Mouse (Mus musculus) hindbrain, embryonic 14.5 days (tissue): ENCODE results near the gene Zfp423. TPM values are rescaled to one million over a fixed set of nuclear protein-coding genes. Genes with fewer than 3 reads are reported as not detected.

Source experiments
- ATAC-seq: fragments of 200-750 bp; cut with Nextera tagmentation; 2 replicates; pipeline ENCODE4 v1.8.0; 2017; ENCODE audit warnings: moderate number of reproducible peaks, mild to moderate bottlenecking, moderate TSS enrichment, moderate library complexity; ENCODE audit not compliant: low FRiP score
- DNase-seq: peaks from one replicate; pipeline ENCODE4 v3.0.0-alpha.2; 2015; ENCODE audit warnings: low spot score
- H3K27ac ChIP-seq: fragments of 300-500 bp; sonication (generic); 2 replicates; pipeline ENCODE4 v1.5.1; 2014; ENCODE audit warnings: mild to moderate bottlenecking, moderate library complexity
- H3K27me3 ChIP-seq: fragments of 300-500 bp; sonication (generic); 2 replicates; pipeline ENCODE4 v1.6.1; 2014; ENCODE audit warnings: mild to moderate bottlenecking, low read length, mixed read lengths; ENCODE audit not compliant: control insufficient read depth, insufficient read depth
- H3K36me3 ChIP-seq: fragments of 300-500 bp; sonication (generic); replicated peaks from 2 replicates; pipeline ENCODE4 v1.6.1; 2014; ENCODE audit not compliant: control insufficient read depth, insufficient read depth
- H3K4me1 ChIP-seq: fragments of 300-500 bp; sonication (generic); replicated peaks from 2 replicates; pipeline ENCODE4 v1.6.1; 2014; ENCODE audit warnings: antibody characterized with exemption, low read length, mixed read lengths; ENCODE audit not compliant: control insufficient read depth, insufficient read depth
- H3K4me2 ChIP-seq: fragments of 300-500 bp; sonication (generic); replicated peaks from 2 replicates; pipeline ENCODE4 v1.6.1; 2014; ENCODE audit warnings: mild to moderate bottlenecking, moderate library complexity
- H3K4me3 ChIP-seq: fragments of 300-500 bp; sonication (generic); replicated peaks from 2 replicates; pipeline ENCODE4 v1.5.1; 2014; ENCODE audit warnings: mild to moderate bottlenecking, low read length
- H3K9ac ChIP-seq: fragments of 300-500 bp; sonication (generic); 2 replicates; pipeline ENCODE4 v1.6.1; 2014
- H3K9me3 ChIP-seq: fragments of 300-500 bp; sonication (generic); 2 replicates; pipeline ENCODE4 v1.6.1; 2016; ENCODE audit warnings: low read length; ENCODE audit not compliant: control insufficient read depth
- WGBS: fragments of 180-500 bp; shearing (Covaris S2); extraction: QIAGEN DNeasy Blood & Tissue Kit; methylation state at CpG from one replicate; pipeline ENCODE4 v1.1.7; 2014; 5-methylcytosine and 5-hydroxymethylcytosine counted together
- polyA plus RNA-seq: library from polyadenylated mRNA; unstranded; fragments of >200 nt; fragmentation: Nextera tagmentation; extraction: Ambion mirVana; gene quantifications from 2 replicates; pipeline ENCODE4 v1.2.1, GENCODE M21; 2014

The Zfp423 gene
- polyA plus RNA-seq, 1 experiment from 2014 or later = 42.3 TPM

DNA sequence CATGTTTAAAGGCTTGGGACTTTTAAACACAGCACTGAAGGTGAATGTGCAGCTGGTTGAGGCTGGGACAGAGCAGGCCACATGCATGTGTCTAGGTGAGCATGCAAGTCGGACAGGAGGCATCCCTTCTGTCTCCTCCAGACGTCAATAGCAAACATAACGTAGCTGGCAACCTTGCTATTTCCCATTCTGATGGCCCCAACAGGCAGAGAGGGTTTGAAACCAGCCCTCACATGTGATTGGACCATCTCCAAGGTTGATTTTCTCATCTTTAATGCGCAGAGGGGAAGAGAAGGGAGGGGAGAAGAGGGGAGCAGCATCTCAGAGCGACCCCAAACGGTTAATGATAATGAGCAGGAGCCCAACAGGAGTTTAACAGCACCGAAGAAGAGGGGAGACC, 123.5 kb downstream of the Zfp423 start:
- H3K27ac ChIP-seq = peak overlapping the region; percentile 71
- no peaks in the 10 kb centered on the region for H3K36me3 ChIP-seq
- no peak overlapping the region for H3K9ac ChIP-seq
- 3% methylated on average over 7 of the region's 7 CpGs for WGBS
- no peaks in the 10 kb centered on the region for H3K27me3 ChIP-seq
- H3K9me3 ChIP-seq = no peaks in the 10 kb centered on the region
- DNase-seq (no peak), ATAC-seq (no peak)
- H3K4me3 ChIP-seq = no peak overlapping the region
- H3K4me2 ChIP-seq = 0 out of 2 replicates have a peak overlapping the region, but pooled peaks have one; percentile 15
- H3K4me1 ChIP-seq = peaks cover 77% of the 10 kb centered on the region

DNA sequence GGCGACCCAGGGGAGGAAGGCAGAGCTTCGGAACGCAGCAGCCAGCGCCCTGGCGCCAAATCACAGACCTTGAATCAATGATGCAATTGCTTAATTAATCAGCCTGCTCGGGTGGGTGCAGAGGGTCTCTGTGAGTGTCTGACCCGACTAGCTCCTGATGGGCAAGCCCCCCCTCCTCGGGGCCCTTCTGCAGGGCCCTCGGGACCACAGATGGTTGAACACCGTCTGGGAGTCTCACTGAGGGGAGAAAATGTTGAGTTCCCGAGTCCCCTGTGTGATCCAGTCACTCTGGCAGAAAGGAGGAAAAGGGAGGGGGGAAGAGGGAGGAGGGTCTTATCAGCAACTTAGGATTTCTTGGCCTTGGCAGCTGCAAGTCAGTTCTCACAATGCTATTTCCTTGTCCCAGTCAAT, 124.0 kb downstream of the Zfp423 start:
- H3K27ac ChIP-seq = peak overlapping the region; percentile 71
- 2% methylated on average over 11 of the region's 11 CpGs for WGBS
- no peaks in the 10 kb centered on the region for H3K36me3 ChIP-seq
- H3K4me1 ChIP-seq = peaks cover 82% of the 10 kb centered on the region
- peak overlapping the region; percentile 37 for H3K9ac ChIP-seq
- ATAC-seq = no peak
- H3K4me2 ChIP-seq = peak overlapping the region; percentile 25; the same call in 1 of the 2 replicates
- H3K9me3 ChIP-seq = no peaks in the 10 kb centered on the region
- H3K27me3 ChIP-seq = no peaks in the 10 kb centered on the region
- no peak for DNase-seq
- H3K4me3 ChIP-seq = no peak overlapping the region

DNA sequence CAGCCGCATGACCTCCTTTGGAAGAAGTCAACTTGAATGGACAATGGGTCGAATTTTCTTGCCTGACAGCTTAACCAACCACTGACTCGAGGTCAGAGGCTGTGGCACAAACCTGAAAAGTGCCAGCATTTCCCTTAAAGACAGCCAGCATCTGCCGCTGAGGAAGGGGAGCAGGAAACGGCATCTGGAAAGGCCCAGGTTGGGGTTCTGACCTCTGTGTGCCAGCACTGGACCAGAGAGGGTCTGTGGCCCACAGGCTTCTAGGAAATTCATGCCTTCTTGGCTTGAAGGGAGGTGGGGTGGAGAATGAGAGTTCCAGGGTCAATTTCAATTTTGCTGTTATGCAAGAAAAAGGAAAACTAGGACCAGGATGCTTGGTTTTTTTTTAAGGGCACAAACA, 124.7 kb downstream of the Zfp423 start:
- WGBS = 12% methylated on average over 5 of the region's 5 CpGs

GRCm38 (mm10) chr8:87833841-87834620, 125.4 kb downstream of the Zfp423 start:
- Histone ChIP-seq H3K4me1 (peaks cover 85% of the 10 kb centered on the region), H3K27ac (peak overlapping the region; percentile 71), H3K4me2 (peak overlapping the region; percentile 21), H3K27me3 (no peaks in the 10 kb centered on the region), H3K4me3 (no peak overlapping the region), H3K9me3 (no peaks in the 10 kb centered on the region), H3K9ac (peak overlapping the region; percentile 18; the same call in 1 of the 2 replicates), H3K36me3 (no peaks in the 10 kb centered on the region)
- WGBS = 18% methylated on average over 12 of the region's 12 CpGs
- DNase-seq = peak; percentile 63
- ATAC-seq = no peak

More for the DNA sequence above, 124.7 kb downstream of the Zfp423 start:
- Histone ChIP-seq H3K4me2 (no peak overlapping the region), H3K4me3 (no peak overlapping the region), H3K9ac (peak overlapping the region; percentile 37; the same call in 1 of the 2 replicates), H3K4me1 (peaks cover 85% of the 10 kb centered on the region), H3K36me3 (no peaks in the 10 kb centered on the region), H3K27ac (peak overlapping the region; percentile 71), H3K27me3 (no peaks in the 10 kb centered on the region), H3K9me3 (no peaks in the 10 kb centered on the region)
- DNase-seq (no peak), ATAC-seq (no peak)

GRCm38 (mm10) chr8:87833339-87833738, 126.1 kb downstream of the Zfp423 start:
- 0 out of 2 replicates have a peak, but pooled peaks have one; percentile 12 for ATAC-seq
- no peak overlapping the region for H3K4me2 ChIP-seq
- H3K27me3 ChIP-seq = no peaks in the 10 kb centered on the region
- peaks cover 82% of the 10 kb centered on the region for H3K4me1 ChIP-seq
- no peaks in the 10 kb centered on the region for H3K9me3 ChIP-seq
- peak overlapping the region; percentile 71 for H3K27ac ChIP-seq
- H3K4me3 ChIP-seq = no peak overlapping the region
- WGBS = 18% methylated on average over 13 of the region's 13 CpGs
- no peaks in the 10 kb centered on the region for H3K36me3 ChIP-seq
- H3K9ac ChIP-seq = peak overlapping the region; percentile 55
- DNase-seq = no peak

GRCm38 (mm10) chr8:87832381-87833325, 126.7 kb downstream of the Zfp423 start:
- no peak for ATAC-seq

GRCm38 (mm10) chr8:87831567-87831966, 127.8 kb downstream of the Zfp423 start:
- ATAC-seq (peak; percentile 29; the same call in 1 of the 2 replicates), DNase-seq (no peak)
- no peaks in the 10 kb centered on the region for H3K9me3 ChIP-seq
- H3K4me2 ChIP-seq = no peak overlapping the region
- peaks cover 64% of the 10 kb centered on the region for H3K4me1 ChIP-seq
- H3K27me3 ChIP-seq = no peaks in the 10 kb centered on the region
- H3K36me3 ChIP-seq = no peaks in the 10 kb centered on the region
- H3K9ac ChIP-seq = peak overlapping the region; percentile 5; the same call in 1 of the 2 replicates
- 2% methylated on average over 4 of the region's 5 CpGs for WGBS
- H3K27ac ChIP-seq = peak overlapping the region; percentile 71
- no peak overlapping the region for H3K4me3 ChIP-seq

More at GRCm38 (mm10) chr8:87832381-87833325, 126.7 kb downstream of the Zfp423 start:
- Histone ChIP-seq H3K4me1 (peaks cover 75% of the 10 kb centered on the region), H3K36me3 (no peaks in the 10 kb centered on the region), H3K4me2 (no peak overlapping the region), H3K4me3 (no peak overlapping the region), H3K9ac (peak overlapping the region; percentile 55), H3K27me3 (no peaks in the 10 kb centered on the region), H3K9me3 (no peaks in the 10 kb centered on the region), H3K27ac (peak overlapping the region; percentile 71)
- WGBS = 15% methylated on average over 23 of the region's 23 CpGs
- no peak for DNase-seq

DNA sequence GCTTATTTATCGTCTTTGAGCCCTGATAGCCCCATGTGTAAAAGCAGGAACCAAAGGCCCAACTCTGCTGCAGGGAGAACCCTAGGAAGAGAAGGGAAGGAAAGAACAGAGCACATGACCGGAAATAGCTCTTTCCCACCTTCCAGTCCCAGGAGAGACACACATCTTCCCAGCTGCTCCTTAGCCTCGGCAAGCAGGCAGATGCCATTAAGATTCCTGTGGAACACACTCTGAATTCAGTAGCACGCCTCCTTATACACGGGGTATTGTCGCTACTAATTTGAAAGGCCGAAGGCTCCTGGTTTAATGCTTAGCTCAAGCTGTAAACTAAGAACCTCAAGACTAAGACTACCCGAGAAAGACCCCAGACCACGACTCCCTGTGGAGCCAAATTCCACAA, 128.3 kb downstream of the Zfp423 start:
- no peak overlapping the region for H3K4me3 ChIP-seq
- H3K9ac ChIP-seq = 0 out of 2 replicates have a peak overlapping the region, but pooled peaks have one; percentile 5
- 0 out of 2 replicates have a peak, but pooled peaks have one; percentile 2 for ATAC-seq
- H3K27me3 ChIP-seq = no peaks in the 10 kb centered on the region
- peak overlapping the region; percentile 71 for H3K27ac ChIP-seq
- H3K36me3 ChIP-seq = no peaks in the 10 kb centered on the region
- H3K4me1 ChIP-seq = peaks cover 61% of the 10 kb centered on the region
- H3K4me2 ChIP-seq = no peak overlapping the region
- no peaks in the 10 kb centered on the region for H3K9me3 ChIP-seq
- 6% methylated on average over 9 of the region's 9 CpGs for WGBS
- DNase-seq = peak; percentile 49

GRCm38 (mm10) chr8:87830200-87830599, 129.2 kb downstream of the Zfp423 start:
- peaks cover 53% of the 10 kb centered on the region for H3K4me1 ChIP-seq
- 16% methylated on average over 6 of the region's 6 CpGs for WGBS
- no peak for DNase-seq

More at GRCm38 (mm10) chr8:87830200-87830599, 129.2 kb downstream of the Zfp423 start:
- H3K27ac ChIP-seq = no peak overlapping the region
- H3K9ac ChIP-seq = no peak overlapping the region
- H3K27me3 ChIP-seq = no peaks in the 10 kb centered on the region
- no peak overlapping the region for H3K4me3 ChIP-seq
- no peaks in the 10 kb centered on the region for H3K9me3 ChIP-seq
- H3K36me3 ChIP-seq = no peaks in the 10 kb centered on the region
- ATAC-seq = no peak
- no peak overlapping the region for H3K4me2 ChIP-seq
